Mouse (Mus musculus): ENCODE data around the gene Olfr960. TPM values are rescaled to one million over a fixed set of nuclear protein-coding genes. Genes with fewer than 3 reads are reported as not detected.

Olfr960 gene
- polyA plus RNA-seq (2015; fragmentation: Nextera tagmentation; extraction: Ambion mirVana) = not detected in 2 replicates

DNA sequence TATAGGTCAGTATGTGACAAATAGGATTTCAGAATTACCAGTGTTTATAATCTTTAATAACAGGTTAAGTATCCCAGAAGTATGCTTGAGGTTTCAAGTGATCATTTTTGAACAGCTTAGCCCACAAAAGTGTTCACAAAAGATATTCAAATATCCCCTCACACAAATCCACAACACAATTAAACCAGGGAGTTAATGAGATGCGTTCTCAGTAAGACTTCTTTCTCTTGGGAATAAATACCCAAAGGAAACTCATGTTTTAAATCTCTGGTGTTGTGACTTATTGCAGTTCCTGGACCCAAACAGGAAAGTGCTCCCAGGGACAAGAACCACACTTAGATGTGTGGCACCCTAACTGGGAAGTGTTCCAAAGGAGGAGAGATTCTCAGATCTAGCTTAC, at the start of gene Olfr960:
Gene Olfr960 (plus strand): TSS at position 301 of the 400 bp plus-strand sequence.
- no peak for ATAC-seq
- no peak within 1 kb of the TSS for H3K9ac ChIP-seq (replicated peaks)

DNA sequence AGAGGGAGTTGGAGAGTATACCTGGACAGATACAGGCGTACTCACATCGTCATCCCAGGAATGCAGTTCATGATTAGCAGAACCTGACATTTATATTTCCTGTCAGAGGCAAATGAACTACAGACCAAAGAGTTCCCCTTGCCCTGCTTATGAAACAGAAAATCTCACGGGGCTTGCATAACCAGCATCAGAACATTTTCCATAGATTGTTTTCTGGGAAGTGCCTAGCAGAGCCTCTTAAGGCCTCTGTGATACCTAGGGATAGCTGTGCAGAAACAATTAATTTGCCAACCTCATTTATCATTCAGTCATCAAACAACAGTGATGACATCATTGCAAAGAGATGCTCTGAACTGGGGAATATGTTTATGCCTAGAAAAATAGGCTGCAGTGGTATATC, 45.7 kb upstream of the Olfr960 start, which contains the start of gene Olfr959:
Gene Olfr959 (minus strand): TSS at position 101 of the 400 bp plus-strand sequence.
- no peak within 1 kb of the TSS for H3K4me3 ChIP-seq (replicated peaks)
- H3K36me3 ChIP-seq = no peaks in the 10 kb centered on the region
- H3K27me3 ChIP-seq = no peaks in the 10 kb centered on the region
- no peak for ATAC-seq
- WGBS = 87% methylated on average over 3 of the region's 3 CpGs
- H3K9me3 ChIP-seq = no peaks in the 10 kb centered on the region
- H3K4me1 ChIP-seq (replicated peaks) = no peaks in the 10 kb centered on the region
- no peak within 1 kb of the TSS for H3K27ac ChIP-seq
- H3K4me2 ChIP-seq (replicated peaks) = no peak within 1 kb of the TSS
- H3K9ac ChIP-seq (replicated peaks) = no peak within 1 kb of the TSS

More for the DNA sequence above, at the start of gene Olfr960:
- H3K4me2 ChIP-seq (replicated peaks) = no peak within 1 kb of the TSS
- no peaks in the 10 kb centered on the region for H3K9me3 ChIP-seq
- H3K4me1 ChIP-seq (replicated peaks) = no peaks in the 10 kb centered on the region
- no peak within 1 kb of the TSS for H3K27ac ChIP-seq
- H3K4me3 ChIP-seq (replicated peaks) = no peak within 1 kb of the TSS
- WGBS = 63% methylated on average over 1 of the region's 1 CpGs
- no peaks in the 10 kb centered on the region for H3K27me3 ChIP-seq
- H3K36me3 ChIP-seq = no peaks in the 10 kb centered on the region

DNA sequence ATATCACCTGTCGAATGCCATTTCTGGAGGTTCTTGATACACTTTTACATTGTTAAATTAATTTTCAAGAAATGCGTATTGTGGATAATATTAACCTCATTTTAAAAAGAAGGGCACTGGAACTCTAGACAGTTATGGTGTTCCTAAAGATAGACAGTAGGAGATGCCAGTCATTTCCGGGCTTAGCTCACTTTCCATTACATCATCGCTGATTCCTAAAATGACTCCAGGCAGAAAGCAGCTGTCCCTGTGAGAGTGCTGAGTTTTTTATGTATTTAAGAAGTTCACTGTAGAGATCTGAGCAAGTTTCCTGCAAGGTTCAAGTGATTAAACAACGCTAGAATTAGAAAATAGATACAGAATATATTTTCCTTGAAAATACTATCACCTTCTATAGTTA, 44.1 kb upstream of the Olfr960 start:
- WGBS = 94% methylated on average over 5 of the region's 5 CpGs
- H3K9me3 ChIP-seq = no peaks in the 10 kb centered on the region
- no peaks in the 10 kb centered on the region for H3K4me1 ChIP-seq (replicated peaks)
- no peaks in the 10 kb centered on the region for H3K27me3 ChIP-seq
- H3K27ac ChIP-seq = no peak overlapping the region
- H3K36me3 ChIP-seq = no peaks in the 10 kb centered on the region
- no peak overlapping the region for H3K4me3 ChIP-seq (replicated peaks)
- ATAC-seq = no peak
- H3K9ac ChIP-seq (replicated peaks) = no peak overlapping the region
- no peak overlapping the region for H3K4me2 ChIP-seq (replicated peaks)

DNA sequence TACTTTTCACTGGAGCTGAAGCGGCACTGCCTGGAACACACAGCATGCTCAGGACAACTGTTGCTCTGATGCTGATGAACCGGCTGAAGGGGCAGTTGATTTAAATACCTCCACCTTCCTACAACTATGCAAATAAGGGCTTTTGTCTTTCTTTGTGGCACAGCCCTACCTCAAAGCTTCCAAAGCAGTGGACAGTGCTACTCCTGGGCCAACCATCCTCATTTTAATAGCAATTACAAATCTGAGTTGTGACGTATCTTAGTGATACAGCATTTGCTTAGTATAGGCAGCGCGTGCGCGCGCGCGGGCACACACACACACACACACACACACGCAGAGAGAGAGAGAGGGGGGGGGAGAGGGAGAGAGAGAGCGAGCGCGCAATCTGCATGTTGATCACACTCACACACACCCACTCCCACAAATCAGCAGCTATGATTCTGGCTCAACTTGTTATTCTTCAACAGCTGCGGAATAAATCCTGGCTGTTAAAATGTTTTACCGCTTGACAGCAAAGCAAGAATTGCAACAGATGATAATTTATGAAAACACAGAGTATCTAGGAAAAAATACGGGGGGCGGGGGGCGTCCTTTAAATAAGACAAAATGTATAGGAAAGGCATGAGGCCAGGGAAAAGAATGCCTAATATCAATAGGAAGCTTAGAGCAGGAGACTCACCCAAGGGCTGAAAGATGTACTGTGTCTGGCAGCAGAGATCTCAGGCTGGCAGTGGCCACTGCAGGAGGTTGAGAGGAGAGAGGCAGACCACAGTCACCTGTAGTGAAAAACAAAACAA, 18.4 kb upstream of the Olfr960 start:
- Histone ChIP-seq H3K27ac (peak overlapping the region; percentile 53), H3K4me2 (replicated peaks) (peak overlapping the region; percentile 81)

DNA sequence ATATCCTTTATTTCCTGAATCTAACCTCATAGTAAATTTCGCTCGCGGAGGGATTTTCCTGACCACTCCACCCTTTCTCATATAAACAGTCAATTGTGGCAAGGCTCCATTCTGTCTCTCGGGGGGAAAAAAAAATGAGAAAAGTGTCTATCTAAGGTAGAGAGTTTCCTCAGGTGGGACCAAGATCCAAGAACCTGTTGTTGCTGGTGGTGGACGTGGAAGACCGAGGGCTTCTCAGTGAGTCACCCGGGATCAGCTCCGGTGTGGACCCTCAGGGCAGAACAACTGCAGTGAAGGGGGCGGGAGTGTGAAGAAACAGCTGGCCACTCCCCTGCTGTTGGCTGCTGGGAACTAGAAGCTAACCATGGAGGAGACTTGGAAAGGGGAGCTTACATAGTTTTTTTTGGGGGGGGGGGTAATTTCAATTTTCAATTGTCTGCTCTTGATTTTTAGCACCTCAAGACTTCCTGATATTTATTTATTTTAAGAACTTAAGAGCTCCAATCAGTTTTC, 17.8 kb upstream of the Olfr960 start:
- 1% methylated on average over 9 of the region's 9 CpGs for WGBS
- Histone ChIP-seq H3K4me2 (replicated peaks) (peak overlapping the region; percentile 81), H3K27me3 (peaks cover 3% of the 10 kb centered on the region; the same call in 1 of the 2 replicates), H3K4me3 (replicated peaks) (peak overlapping the region; percentile 47), H3K9ac (replicated peaks) (peak overlapping the region; percentile 58), H3K4me1 (replicated peaks) (peaks cover 21% of the 10 kb centered on the region), H3K27ac (peak overlapping the region; percentile 53), H3K36me3 (no peaks in the 10 kb centered on the region), H3K9me3 (no peaks in the 10 kb centered on the region)
- peak; percentile 69 for ATAC-seq

More for the DNA sequence above, 18.4 kb upstream of the Olfr960 start:
- Histone ChIP-seq H3K9ac (replicated peaks) (peak overlapping the region; percentile 58), H3K4me3 (replicated peaks) (peak overlapping the region; percentile 47), H3K36me3 (no peaks in the 10 kb centered on the region), H3K4me1 (replicated peaks) (peaks cover 21% of the 10 kb centered on the region), H3K9me3 (no peaks in the 10 kb centered on the region), H3K27me3 (0 out of 2 replicates have a peak, but pooled peaks cover 3% of the 10 kb centered on the region)
- peak; percentile 90 for ATAC-seq
- under 1% methylated on average over 19 of the region's 19 CpGs for WGBS

DNA sequence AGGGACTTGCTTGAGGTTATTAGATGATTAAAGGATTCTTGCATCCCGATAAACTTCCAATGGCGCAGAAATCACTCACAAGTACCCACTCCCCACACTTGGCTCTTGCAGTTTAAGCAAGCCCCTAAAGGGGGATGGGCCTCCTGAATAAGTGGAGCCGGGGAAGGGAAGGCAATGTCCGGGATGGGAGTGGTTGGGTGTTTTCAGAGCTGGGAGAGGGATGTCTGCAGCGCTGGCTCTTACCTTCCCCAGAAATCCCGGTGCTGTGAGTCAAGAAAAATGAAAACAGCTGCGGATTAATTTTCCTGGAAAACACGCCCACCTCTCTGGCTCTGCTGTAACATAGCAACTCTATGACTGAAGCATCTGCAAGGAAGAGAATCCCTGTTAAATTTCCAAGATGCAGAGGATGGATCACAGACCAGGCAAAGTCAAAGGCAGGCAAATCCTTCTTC, 17.1 kb upstream of the Olfr960 start, which contains the start of gene AW551984:
Gene AW551984 (minus strand): TSS at position 405 of the 455 bp plus-strand sequence.
- peaks cover 21% of the 10 kb centered on the region for H3K4me1 ChIP-seq (replicated peaks)
- H3K27me3 ChIP-seq = peaks cover 3% of the 10 kb centered on the region; the same call in 1 of the 2 replicates
- ATAC-seq = peak; percentile 59
- no peaks in the 10 kb centered on the region for H3K9me3 ChIP-seq
- H3K4me3 ChIP-seq (replicated peaks) = peak within 1 kb of the TSS; percentile 47
- H3K27ac ChIP-seq = peak within 1 kb of the TSS; percentile 53
- peak within 1 kb of the TSS; percentile 81 for H3K4me2 ChIP-seq (replicated peaks)
- H3K9ac ChIP-seq (replicated peaks) = peak within 1 kb of the TSS; percentile 58
- 0% methylated on average over 8 of the region's 8 CpGs for WGBS
- no peaks in the 10 kb centered on the region for H3K36me3 ChIP-seq

DNA sequence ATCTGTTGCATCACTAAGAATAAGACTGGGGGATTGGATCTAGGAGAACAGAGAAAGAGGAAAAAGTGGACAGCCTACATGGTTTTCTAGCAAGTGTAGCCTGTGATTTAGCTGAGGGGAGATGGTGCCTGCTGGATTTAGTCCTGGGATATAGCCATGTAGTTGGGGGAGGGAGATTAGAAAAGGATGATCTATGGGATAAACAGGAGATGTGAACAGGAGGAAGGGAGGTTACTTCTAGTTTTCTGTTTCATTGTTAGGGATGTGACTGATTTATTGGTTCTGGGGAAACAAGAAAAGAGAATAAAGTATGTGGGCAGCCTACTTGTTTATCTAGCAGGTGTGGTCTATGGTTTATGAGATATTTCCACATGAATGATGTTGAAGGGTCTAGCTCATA, 12.7 kb upstream of the Olfr960 start:
- Histone ChIP-seq H3K9me3 (no peaks in the 10 kb centered on the region), H3K9ac (replicated peaks) (no peak overlapping the region), H3K27ac (no peak overlapping the region), H3K4me3 (replicated peaks) (no peak overlapping the region), H3K36me3 (no peaks in the 10 kb centered on the region), H3K27me3 (peaks cover 3% of the 10 kb centered on the region; the same call in 1 of the 2 replicates), H3K4me1 (replicated peaks) (peaks cover 10% of the 10 kb centered on the region), H3K4me2 (replicated peaks) (no peak overlapping the region)
- no peak for ATAC-seq

DNA sequence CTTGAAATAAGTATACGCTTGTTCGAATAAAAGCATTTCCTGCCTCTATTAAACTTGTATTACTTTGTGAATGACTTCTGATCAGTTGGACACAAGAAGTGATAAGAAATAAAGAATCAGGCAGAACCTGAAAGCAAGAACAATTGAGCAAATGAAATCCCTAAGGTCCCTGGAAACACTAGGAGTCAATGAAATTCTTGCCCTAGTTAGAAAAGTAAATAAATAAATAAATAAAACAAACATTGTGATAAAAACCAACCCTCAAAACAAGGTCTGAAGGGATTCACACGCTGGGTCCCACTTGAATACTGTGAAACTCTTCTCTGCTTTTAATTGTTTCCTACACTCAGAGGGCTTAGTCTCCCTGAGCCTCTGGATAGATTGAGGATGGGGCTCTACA, 10.8 kb upstream of the Olfr960 start, which contains the start of gene Olfr148:
Gene Olfr148 (plus strand): TSS at position 301 of the 400 bp plus-strand sequence.
- Histone ChIP-seq H3K9ac (replicated peaks) (no peak within 1 kb of the TSS), H3K36me3 (no peaks in the 10 kb centered on the region), H3K4me3 (replicated peaks) (no peak within 1 kb of the TSS), H3K27ac (no peak within 1 kb of the TSS), H3K9me3 (no peaks in the 10 kb centered on the region), H3K4me1 (replicated peaks) (no peaks in the 10 kb centered on the region), H3K4me2 (replicated peaks) (no peak within 1 kb of the TSS), H3K27me3 (peaks cover 3% of the 10 kb centered on the region; the same call in 1 of the 2 replicates)
- WGBS = 70% methylated on average over 3 of the region's 3 CpGs
- ATAC-seq = no peak

DNA sequence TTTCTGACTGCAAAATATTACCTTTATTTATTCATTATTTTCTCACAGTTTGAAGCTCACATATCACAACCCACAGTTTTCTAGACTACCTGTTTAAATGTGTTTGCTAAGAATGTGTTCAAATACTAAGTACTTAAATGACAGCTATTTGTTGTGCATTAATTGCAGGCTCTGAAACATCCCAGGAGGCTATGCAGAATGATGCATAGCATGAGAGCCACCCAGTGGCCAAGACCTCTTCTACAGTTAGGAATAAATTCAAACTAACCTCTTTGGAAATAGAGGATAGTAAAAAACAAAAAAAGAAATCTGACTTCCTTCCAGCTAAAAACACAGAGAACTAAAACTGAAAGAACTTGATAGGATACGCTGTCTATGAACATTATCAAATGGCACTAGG, 9.2 kb upstream of the Olfr960 start:
- WGBS = 65% methylated on average over 1 of the region's 1 CpGs
- Histone ChIP-seq H3K4me3 (replicated peaks) (no peak overlapping the region), H3K36me3 (no peaks in the 10 kb centered on the region), H3K27ac (no peak overlapping the region), H3K4me2 (replicated peaks) (no peak overlapping the region), H3K4me1 (replicated peaks) (no peaks in the 10 kb centered on the region), H3K27me3 (no peaks in the 10 kb centered on the region; the same call in 1 of the 2 replicates), H3K9me3 (no peaks in the 10 kb centered on the region), H3K9ac (replicated peaks) (no peak overlapping the region)
- peak; percentile 58; the same call in 1 of the 2 replicates for ATAC-seq

DNA sequence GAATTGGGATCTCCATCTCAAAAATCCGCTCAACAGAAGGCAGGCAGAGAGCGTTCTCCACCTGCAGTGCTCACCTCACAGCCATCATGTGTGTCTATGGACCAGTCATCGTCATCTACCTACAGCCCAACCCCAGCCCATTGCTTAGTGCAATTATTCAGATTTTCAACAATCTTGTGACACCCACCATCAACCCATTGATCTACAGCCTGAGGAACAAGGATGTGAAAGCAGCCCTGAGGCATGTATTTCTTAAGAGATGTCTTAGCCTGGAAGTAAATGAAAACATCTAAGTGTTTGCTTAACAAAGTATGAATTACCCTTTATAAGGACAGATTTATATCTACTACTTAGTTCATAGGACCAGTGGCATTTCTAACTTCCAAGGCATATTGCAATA, 2.6 kb downstream of the Olfr960 start:
- Histone ChIP-seq H3K4me3 (replicated peaks) (no peak overlapping the region), H3K27ac (no peak overlapping the region), H3K4me1 (replicated peaks) (no peaks in the 10 kb centered on the region), H3K9ac (replicated peaks) (no peak overlapping the region), H3K9me3 (no peaks in the 10 kb centered on the region), H3K36me3 (no peaks in the 10 kb centered on the region), H3K27me3 (no peaks in the 10 kb centered on the region), H3K4me2 (replicated peaks) (no peak overlapping the region)
- WGBS = 88% methylated on average over 3 of the region's 3 CpGs
- no peak for ATAC-seq

DNA sequence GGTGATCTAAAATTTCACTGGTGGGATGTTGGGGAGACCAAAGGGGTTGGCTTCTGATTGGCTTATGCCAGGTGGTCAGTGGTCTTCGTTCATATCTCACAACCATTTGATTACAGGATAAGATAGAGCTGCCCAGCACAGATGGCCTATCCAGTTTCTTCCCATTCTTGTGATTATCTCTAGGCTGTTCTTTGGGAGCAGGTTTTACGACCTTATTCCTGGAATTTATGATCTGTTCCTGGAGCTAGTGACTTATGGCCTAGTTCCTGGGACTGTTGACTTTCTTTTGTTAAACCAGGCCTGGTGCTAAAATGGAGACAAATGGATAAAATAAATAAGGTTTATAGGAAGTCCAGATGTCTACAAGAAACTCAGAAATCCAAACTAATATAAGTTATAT, 3.5 kb downstream of the Olfr960 start:
- H3K4me1 ChIP-seq (replicated peaks) = no peaks in the 10 kb centered on the region
- WGBS = 91% methylated on average over 2 of the region's 2 CpGs
- H3K27me3 ChIP-seq = no peaks in the 10 kb centered on the region
- H3K9ac ChIP-seq (replicated peaks) = no peak overlapping the region
- no peaks in the 10 kb centered on the region for H3K36me3 ChIP-seq
- H3K9me3 ChIP-seq = no peaks in the 10 kb centered on the region
- no peak overlapping the region for H3K4me3 ChIP-seq (replicated peaks)
- no peak overlapping the region for H3K4me2 ChIP-seq (replicated peaks)
- ATAC-seq = no peak
- no peak overlapping the region for H3K27ac ChIP-seq

DNA sequence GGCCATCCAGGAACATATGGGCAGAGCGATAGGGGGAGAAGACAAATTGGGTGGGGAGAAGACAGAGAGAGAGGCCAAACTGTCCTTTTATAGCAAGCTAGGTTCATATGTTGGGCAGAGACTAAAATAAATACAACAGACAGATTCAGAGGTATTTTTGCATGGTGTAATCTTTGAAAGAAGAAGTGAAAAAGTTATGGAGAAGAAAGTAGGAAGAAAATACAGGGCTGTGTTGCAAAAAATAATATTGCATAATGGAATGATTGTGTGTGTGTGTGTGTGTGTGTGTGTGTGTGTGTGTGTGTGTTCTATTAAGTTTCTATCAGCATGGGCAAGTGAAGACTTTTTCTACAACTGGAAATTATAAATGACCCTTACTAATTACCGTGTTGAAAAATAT, 7.9 kb downstream of the Olfr960 start:
- H3K27me3 ChIP-seq = no peaks in the 10 kb centered on the region
- no peak for ATAC-seq
- H3K36me3 ChIP-seq = no peaks in the 10 kb centered on the region
- 87% methylated on average over 2 of the region's 2 CpGs for WGBS
- no peaks in the 10 kb centered on the region for H3K9me3 ChIP-seq
- H3K4me3 ChIP-seq (replicated peaks) = no peak overlapping the region
- no peaks in the 10 kb centered on the region for H3K4me1 ChIP-seq (replicated peaks)
- no peak overlapping the region for H3K9ac ChIP-seq (replicated peaks)
- no peak overlapping the region for H3K27ac ChIP-seq
- no peak overlapping the region for H3K4me2 ChIP-seq (replicated peaks)

Data from midbrain, embryonic 13.5 days (tissue).